Mouse (Mus musculus) G1E (cell line): Measurements from ENCODE around the gene Smim4. TPM values are rescaled to one million over a fixed set of nuclear protein-coding genes. Genes with fewer than 3 reads are reported as not detected.

Source experiments
- ATAC-seq: 2 replicates; pipeline ENCODE4 v1.8.0; 2016; ENCODE audit warnings: mild to moderate bottlenecking; ENCODE audit not compliant: insufficient number of reproducible peaks, poor library complexity, low FRiP score, severe bottlenecking; ENCODE audit errors: extremely low read depth
- DNase-seq: peaks from one replicate; pipeline ENCODE4 v3.0.0; 2012; ENCODE audit warnings: low spot score
- H3K27me3 ChIP-seq: 2 replicates; pipeline ENCODE4 v1.6.1; 2012; ENCODE audit warnings: mild to moderate bottlenecking, low read length, inconsistent platforms; ENCODE audit not compliant: insufficient read depth
- H3K36me3 ChIP-seq: replicated peaks from 2 replicates; pipeline ENCODE3; 2012; ENCODE audit warnings: mild to moderate bottlenecking, inconsistent platforms
- H3K4me1 ChIP-seq: 2 replicates; pipeline ENCODE4 v1.6.1; 2012; ENCODE audit warnings: low read depth, low read length, inconsistent platforms, mixed read lengths; ENCODE audit not compliant: insufficient read depth
- H3K4me3 ChIP-seq: 2 replicates; pipeline ENCODE4 v1.5.1; 2012; ENCODE audit warnings: low read depth, mild to moderate bottlenecking, inconsistent platforms, low read length, moderate library complexity, mixed read lengths
- H3K9me3 ChIP-seq: replicated peaks from 2 replicates; pipeline ENCODE4 v1.6.1; 2012; ENCODE audit warnings: inconsistent platforms
- CTCF ChIP-seq: IDR thresholded peaks from 2 replicates; pipeline ENCODE4 v1.5.1; 2012; ENCODE audit warnings: low read depth, low read length, inconsistent platforms, mixed read lengths
- GATA1 ChIP-seq: IDR thresholded peaks from 2 replicates; pipeline ENCODE4 v1.6.1; 2012; ENCODE audit warnings: borderline replicate concordance, low read length, inconsistent platforms, mixed read lengths
- GATA2 ChIP-seq: IDR thresholded peaks from 2 replicates; pipeline ENCODE4 v1.6.1; 2012; ENCODE audit warnings: low read depth, low read length, inconsistent platforms, borderline replicate concordance
- POLR2AphosphoS5 ChIP-seq: IDR thresholded peaks from 2 replicates; pipeline ENCODE4 v1.6.1; 2012; ENCODE audit warnings: low read depth, low read length, inconsistent platforms; ENCODE audit not compliant: insufficient replicate concordance
- TAL1 ChIP-seq: conservative IDR thresholded peaks from 2 replicates; pipeline ENCODE4 v1.6.1; 2012; ENCODE audit warnings: low read depth, low read length, inconsistent platforms, mixed read lengths
- polyA plus RNA-seq: library from polyadenylated mRNA; stranded (reverse); fragments of >175 nt; gene quantifications from 2 replicates; pipeline ENCODE4 v1.2.3, GENCODE M21; 2012
- total RNA-seq, 2 experiments: library from RNA; stranded (forward) in 1 of 2; stranded (reverse) in 1 of 2; fragments of 200-1000 nt in 1 of 2; fragments of >200 nt in 1 of 2; fragmentation: Nextera tagmentation in 1 of 2; gene quantifications; 2 replicates each; pipeline ENCODE4 v1.2.3; 2014 to 2017

Smim4 gene
- total and polyA plus RNA-seq, 3 experiments = 32.1 to 173 (median 71.4) TPM

DNA sequence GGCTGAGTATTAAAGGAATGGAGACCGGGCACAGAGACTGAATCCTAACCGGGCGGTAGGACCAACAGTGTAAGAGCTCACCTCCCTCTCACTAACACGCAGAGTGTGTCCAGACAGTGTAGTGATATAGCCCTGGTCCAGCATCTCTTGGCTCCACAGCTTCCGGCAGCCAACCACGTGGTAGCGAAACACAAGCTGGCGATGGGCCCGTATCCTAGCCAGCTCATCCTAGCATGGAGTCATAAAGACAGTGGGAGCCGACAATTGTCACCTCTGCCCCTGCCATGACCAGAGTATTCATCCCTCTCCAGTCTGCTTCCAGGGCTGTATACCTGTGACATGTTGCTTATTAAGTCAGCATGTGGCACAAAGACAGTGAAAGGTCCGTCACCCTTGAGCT, 16.9 kb upstream of the Smim4 start:
- peaks cover 23% of the 10 kb centered on the region for H3K36me3 ChIP-seq
- peaks cover 67% of the 10 kb centered on the region for H3K27me3 ChIP-seq
- peaks cover 5% of the 10 kb centered on the region; the same call in 1 of the 2 replicates for H3K4me1 ChIP-seq
- 0 out of 2 replicates have a peak, but pooled peaks cover 3% of the 10 kb centered on the region for H3K9me3 ChIP-seq
- DNase-seq = no peak
- TF ChIP-seq GATA1 (no peak), GATA2 (no peak), POLR2AphosphoS5 (no peak), CTCF (no peak), TAL1 (no peak)
- H3K4me3 ChIP-seq = no peak overlapping the region
- no peak for ATAC-seq

DNA sequence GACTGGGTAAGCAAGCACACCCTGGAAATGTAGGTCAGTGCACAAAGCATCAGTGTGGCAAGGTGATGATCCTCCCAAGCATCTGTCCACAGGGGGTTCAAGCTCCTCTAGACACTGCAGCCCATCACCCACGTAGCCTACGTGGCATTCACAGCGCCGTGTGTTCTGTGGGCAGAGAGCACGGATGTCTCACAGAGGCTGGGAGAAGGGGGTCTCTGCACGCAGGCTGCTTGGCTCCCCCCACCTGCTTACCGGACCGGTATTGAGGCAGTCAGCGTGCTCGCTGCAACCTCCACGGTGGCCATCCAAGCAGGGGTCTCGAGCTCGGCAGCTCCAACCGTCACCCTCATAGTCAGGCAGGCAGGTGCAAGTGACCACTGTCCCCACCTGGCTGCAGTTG, 12.3 kb upstream of the Smim4 start:
- Histone ChIP-seq H3K4me3 (peak overlapping the region; percentile 21; the same call in 1 of the 2 replicates), H3K9me3 (0 out of 2 replicates have a peak, but pooled peaks cover 3% of the 10 kb centered on the region), H3K4me1 (peaks cover 42% of the 10 kb centered on the region), H3K36me3 (peaks cover 70% of the 10 kb centered on the region), H3K27me3 (peaks cover 20% of the 10 kb centered on the region)
- DNase-seq = no peak
- TF ChIP-seq TAL1 (no peak), GATA2 (no peak), POLR2AphosphoS5 (no peak), GATA1 (no peak), CTCF (no peak)
- ATAC-seq = no peak

DNA sequence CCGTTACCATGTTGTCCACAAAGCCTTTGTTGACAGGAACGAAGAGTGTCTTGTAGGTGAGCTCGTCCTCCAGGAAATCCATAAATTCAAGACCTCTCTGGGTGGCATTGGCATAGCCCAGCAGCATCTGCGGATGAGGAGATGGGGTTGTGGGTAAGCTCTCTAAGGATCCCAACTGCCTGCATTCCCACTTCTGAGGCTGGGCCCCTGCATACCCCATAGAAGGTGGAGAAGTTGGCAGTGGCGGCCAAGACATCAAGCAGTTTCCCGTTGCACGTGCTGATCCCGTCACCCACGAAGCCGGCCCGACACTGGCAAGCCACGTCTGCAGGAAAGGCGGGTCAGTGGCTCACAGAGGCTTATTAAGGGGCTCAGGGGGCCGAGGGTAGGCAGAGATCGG, 11.4 kb upstream of the Smim4 start:
- H3K9me3 ChIP-seq = 0 out of 2 replicates have a peak, but pooled peaks cover 3% of the 10 kb centered on the region
- no peak for TF ChIP-seq CTCF
- no peak for TF ChIP-seq POLR2AphosphoS5
- TF ChIP-seq TAL1 = no peak
- TF ChIP-seq GATA2 = no peak
- TF ChIP-seq GATA1 = no peak
- DNase-seq (no peak), ATAC-seq (no peak)
- H3K4me1 ChIP-seq = peaks cover 50% of the 10 kb centered on the region
- H3K36me3 ChIP-seq = peaks cover 78% of the 10 kb centered on the region
- H3K27me3 ChIP-seq = peaks cover 11% of the 10 kb centered on the region
- H3K4me3 ChIP-seq = no peak overlapping the region

DNA sequence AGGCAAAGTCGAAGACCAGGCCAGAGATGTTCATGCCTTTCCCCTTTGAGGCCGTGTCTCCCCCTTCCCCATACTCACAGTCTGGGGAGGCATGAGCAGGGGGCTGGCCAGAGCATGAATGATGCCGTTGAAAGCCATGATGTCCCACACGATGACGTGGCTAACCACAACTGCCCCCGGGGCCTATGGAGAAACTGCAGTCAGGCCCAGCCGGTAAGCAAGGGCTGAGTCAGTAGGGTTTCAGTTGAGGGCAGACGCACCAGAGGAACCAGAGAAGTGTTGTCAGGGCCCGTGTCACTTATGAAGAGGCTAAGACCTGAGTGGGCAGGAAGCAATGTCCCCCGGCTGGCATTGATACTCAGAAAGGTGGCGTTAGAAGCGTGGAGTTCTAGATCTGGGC, 10.9 kb upstream of the Smim4 start:
- TF ChIP-seq TAL1 = no peak
- no peak for TF ChIP-seq CTCF
- no peak for TF ChIP-seq GATA2
- Histone ChIP-seq H3K36me3 (peaks cover 83% of the 10 kb centered on the region), H3K4me1 (peaks cover 54% of the 10 kb centered on the region), H3K4me3 (no peak overlapping the region), H3K9me3 (0 out of 2 replicates have a peak, but pooled peaks cover 3% of the 10 kb centered on the region), H3K27me3 (peaks cover 6% of the 10 kb centered on the region)
- DNase-seq (no peak), ATAC-seq (no peak)

DNA sequence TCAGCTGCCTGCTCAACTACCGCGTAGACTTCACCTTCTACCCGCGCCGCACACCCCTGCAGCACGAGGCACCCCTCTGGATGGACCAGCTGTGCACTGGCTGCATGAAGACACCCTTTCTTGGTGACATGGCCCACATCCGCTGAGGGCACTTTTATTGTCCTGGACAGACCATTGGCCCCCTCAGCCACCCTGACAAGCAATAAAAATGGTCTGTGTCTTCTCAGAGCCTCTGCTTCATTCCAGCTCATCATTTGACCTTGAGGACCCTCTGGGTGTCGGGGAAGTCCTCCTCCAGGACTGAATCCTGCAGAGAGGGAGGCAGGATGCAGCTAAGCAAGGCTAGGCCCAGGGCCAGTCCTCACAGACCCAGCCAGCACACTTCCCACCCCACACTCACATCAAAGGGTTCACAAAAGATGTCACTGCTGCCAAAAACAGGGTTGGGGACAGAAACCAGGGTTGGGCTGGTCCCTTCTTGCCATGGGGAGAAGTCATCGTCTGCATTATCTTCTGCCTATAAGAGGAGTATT, 10.2 kb upstream of the Smim4 start:
- Histone ChIP-seq H3K4me3 (0 out of 2 replicates have a peak overlapping the region, but pooled peaks have one; percentile 20), H3K36me3 (peaks cover 90% of the 10 kb centered on the region), H3K4me1 (peaks cover 61% of the 10 kb centered on the region), H3K9me3 (0 out of 2 replicates have a peak, but pooled peaks cover 3% of the 10 kb centered on the region), H3K27me3 (peaks cover 4% of the 10 kb centered on the region; the same call in 1 of the 2 replicates)
- DNase-seq = no peak
- TF ChIP-seq GATA1 (no peak), POLR2AphosphoS5 (no peak), GATA2 (no peak), TAL1 (no peak), CTCF (no peak)
- ATAC-seq = no peak

DNA sequence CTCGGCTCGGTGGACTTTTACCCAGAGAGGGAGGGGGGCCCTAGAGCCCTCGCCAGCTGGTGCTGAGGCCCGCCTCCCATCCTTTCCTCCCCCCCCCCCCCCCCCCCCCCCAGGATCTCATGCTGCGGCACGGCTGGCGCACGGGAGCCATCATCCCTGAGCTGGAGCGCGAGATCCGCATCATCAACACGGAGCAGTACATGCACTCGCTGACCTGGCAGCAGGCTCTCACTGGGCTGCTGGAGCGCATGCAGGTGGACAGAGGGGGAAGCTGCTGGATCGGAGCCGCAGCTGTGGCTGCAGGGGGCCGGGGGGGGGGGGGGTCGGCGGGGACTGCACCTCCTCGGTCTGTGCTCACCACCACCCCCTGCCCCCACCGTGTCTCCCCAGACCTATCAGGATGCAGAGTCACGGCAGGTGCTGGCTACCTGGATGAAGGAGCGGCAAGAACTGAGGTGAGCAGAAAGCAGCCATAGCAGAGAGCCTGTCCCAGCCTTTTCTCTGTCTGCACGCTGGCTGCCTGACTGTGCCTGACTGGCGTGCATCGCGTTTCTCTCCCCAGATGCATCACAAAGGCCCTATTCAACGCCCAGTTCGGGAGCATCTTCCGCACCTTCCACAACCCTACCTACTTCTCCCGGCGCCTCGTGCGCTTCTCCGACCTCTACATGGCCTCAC, 9.6 kb upstream of the Smim4 start:
- no peak for ATAC-seq
- 0 out of 2 replicates have a peak, but pooled peaks cover 3% of the 10 kb centered on the region for H3K9me3 ChIP-seq
- TF ChIP-seq GATA1 (no peak), POLR2AphosphoS5 (no peak), TAL1 (no peak), CTCF (no peak), GATA2 (no peak)
- H3K4me1 ChIP-seq = peaks cover 67% of the 10 kb centered on the region
- H3K27me3 ChIP-seq = peaks cover under 1% of the 10 kb centered on the region; the same call in 1 of the 2 replicates
- peaks cover 96% of the 10 kb centered on the region for H3K36me3 ChIP-seq
- no peak for DNase-seq
- H3K4me3 ChIP-seq = 0 out of 2 replicates have a peak overlapping the region, but pooled peaks have one; percentile 20
